Mouse (Mus musculus) neural tube, embryonic 11.5 days (tissue): Measurements from ENCODE around the gene Lrrc49. TPM values are rescaled to one million over a fixed set of nuclear protein-coding genes. Genes with fewer than 3 reads are reported as not detected.

Experiments used
- polyA plus RNA-seq: library from polyadenylated mRNA; unstranded; fragments of >200 nt; fragmentation: Nextera tagmentation; extraction: Ambion mirVana; gene quantifications from 2 replicates; pipeline ENCODE4 v1.2.1, GENCODE M21; 2014

The Lrrc49 gene
- polyA plus RNA-seq, 1 experiment from 2014 or later, result 47.9 TPM

Other genes starting within 250 kb of the Lrrc49 start
- gene Thsd4, start 166.1 kb downstream of the Lrrc49 start, polyA plus RNA-seq, result 5.4 and 6.6 TPM in 2 replicates
- 2.4 and 3.0 TPM in 2 replicates for gene Larp6, start 24.8 kb upstream of the Lrrc49 start, polyA plus RNA-seq
- 21.8 and 21.9 TPM in 2 replicates for gene Uaca, start 106.4 kb upstream of the Lrrc49 start, polyA plus RNA-seq